Mouse (Mus musculus) neural tube, embryonic 13.5 days (tissue): ENCODE measurements around the gene Tmem165. TPM values are rescaled to one million over a fixed set of nuclear protein-coding genes. Genes with fewer than 3 reads are reported as not detected.

Source experiments
- ATAC-seq: fragments of 200-750 bp; cut with Nextera tagmentation; 2 replicates; pipeline ENCODE4 v1.8.0; 2017; ENCODE audit warnings: low read depth, mild to moderate bottlenecking, moderate TSS enrichment, moderate library complexity
- H3K27ac ChIP-seq: fragments of 300-500 bp; sonication (generic); replicated peaks from 2 replicates; pipeline ENCODE4 v1.5.1; 2015; ENCODE audit warnings: moderate library complexity, mild to moderate bottlenecking, inconsistent platforms
- H3K27me3 ChIP-seq: fragments of 300-500 bp; sonication (generic); 2 replicates; pipeline ENCODE4 v1.6.1; 2015; ENCODE audit warnings: mild to moderate bottlenecking, inconsistent platforms
- H3K36me3 ChIP-seq: fragments of 300-500 bp; sonication (generic); 2 replicates; pipeline ENCODE4 v1.6.1; 2015; ENCODE audit warnings: mild to moderate bottlenecking, inconsistent platforms
- H3K4me1 ChIP-seq: fragments of 300-500 bp; sonication (generic); replicated peaks from 2 replicates; pipeline ENCODE4 v1.6.1; 2015; ENCODE audit warnings: inconsistent platforms
- H3K4me2 ChIP-seq: fragments of 300-500 bp; sonication (generic); 2 replicates; pipeline ENCODE4 v1.6.1; 2015; ENCODE audit warnings: inconsistent platforms, mild to moderate bottlenecking, moderate library complexity
- H3K4me3 ChIP-seq: fragments of 300-500 bp; sonication (generic); 2 replicates; pipeline ENCODE4 v1.5.1; 2015; ENCODE audit warnings: mild to moderate bottlenecking, inconsistent platforms
- H3K9ac ChIP-seq: fragments of 300-500 bp; sonication (generic); 2 replicates; pipeline ENCODE4 v1.6.1; 2015; ENCODE audit warnings: moderate library complexity, mild to moderate bottlenecking, inconsistent platforms
- H3K9me3 ChIP-seq: fragments of 300-500 bp; sonication (generic); 2 replicates; pipeline ENCODE4 v1.6.1; 2016; ENCODE audit warnings: inconsistent platforms
- WGBS: fragments of 180-500 bp; shearing (Covaris S2); methylation state at CpG from one replicate; pipeline ENCODE4 v1.1.7; 2015; 5-methylcytosine and 5-hydroxymethylcytosine counted together
- polyA plus RNA-seq: library from polyadenylated mRNA; unstranded; fragments of >200 nt; fragmentation: Nextera tagmentation; extraction: Ambion mirVana; gene quantifications from 2 replicates; pipeline ENCODE4 v1.2.1, GENCODE M21; 2015

Tmem165 gene
- polyA plus RNA-seq, 1 experiment from 2014 or later = 62.3 TPM

DNA sequence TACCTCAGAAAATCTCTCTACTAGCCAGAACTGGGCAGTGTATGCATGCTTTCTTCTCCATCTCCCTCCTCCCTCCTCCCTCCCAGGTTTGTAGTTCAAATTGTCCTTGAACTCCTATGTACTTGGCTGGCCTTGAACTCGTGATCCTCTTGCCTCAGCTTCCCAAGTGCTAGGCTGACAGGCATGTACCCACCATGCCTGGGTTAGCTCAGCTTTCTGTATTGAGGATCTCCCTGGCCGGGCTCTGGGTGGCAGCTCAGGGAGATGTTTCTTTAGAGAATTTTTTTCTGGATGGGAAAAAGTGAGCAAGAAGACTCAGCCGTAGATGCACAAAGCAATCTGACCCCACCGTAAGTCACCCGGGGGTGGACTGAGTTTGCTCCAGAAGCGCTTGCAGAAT lies 30.7 kb upstream of the Tmem165 start:
- Histone ChIP-seq H3K36me3 (peaks cover 40% of the 10 kb centered on the region), H3K4me3 (no peak overlapping the region), H3K4me2 (no peak overlapping the region), H3K4me1 (no peaks in the 10 kb centered on the region), H3K27ac (no peak overlapping the region), H3K9me3 (no peaks in the 10 kb centered on the region), H3K9ac (no peak overlapping the region), H3K27me3 (no peaks in the 10 kb centered on the region)
- ATAC-seq = no peak
- WGBS = 91% methylated on average over 6 of the region's 6 CpGs

DNA sequence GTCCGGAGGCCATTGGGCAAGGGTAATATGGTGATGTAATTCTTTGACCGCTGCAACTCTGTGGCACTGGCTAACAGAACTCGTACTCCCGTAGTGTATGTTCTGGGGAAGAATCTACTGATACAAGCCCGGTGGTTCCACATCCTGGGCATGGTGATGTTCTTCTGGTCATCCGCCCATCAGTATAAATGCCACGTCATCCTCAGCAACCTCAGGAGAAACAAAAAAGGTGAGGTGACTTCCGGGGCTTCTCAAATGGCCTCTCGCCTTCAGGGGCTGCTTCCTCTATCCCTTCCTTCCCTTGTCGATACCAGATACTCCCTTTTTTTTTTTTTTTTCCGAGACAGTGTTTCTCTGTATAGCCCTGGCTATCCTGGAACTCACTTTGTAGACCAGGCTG lies 30.2 kb upstream of the Tmem165 start:
- 96% methylated on average over 11 of the region's 11 CpGs for WGBS
- Histone ChIP-seq H3K4me2 (no peak overlapping the region), H3K36me3 (peaks cover 40% of the 10 kb centered on the region), H3K4me3 (no peak overlapping the region), H3K9ac (no peak overlapping the region), H3K4me1 (no peaks in the 10 kb centered on the region), H3K9me3 (no peaks in the 10 kb centered on the region), H3K27me3 (no peaks in the 10 kb centered on the region), H3K27ac (no peak overlapping the region)
- ATAC-seq = no peak

DNA sequence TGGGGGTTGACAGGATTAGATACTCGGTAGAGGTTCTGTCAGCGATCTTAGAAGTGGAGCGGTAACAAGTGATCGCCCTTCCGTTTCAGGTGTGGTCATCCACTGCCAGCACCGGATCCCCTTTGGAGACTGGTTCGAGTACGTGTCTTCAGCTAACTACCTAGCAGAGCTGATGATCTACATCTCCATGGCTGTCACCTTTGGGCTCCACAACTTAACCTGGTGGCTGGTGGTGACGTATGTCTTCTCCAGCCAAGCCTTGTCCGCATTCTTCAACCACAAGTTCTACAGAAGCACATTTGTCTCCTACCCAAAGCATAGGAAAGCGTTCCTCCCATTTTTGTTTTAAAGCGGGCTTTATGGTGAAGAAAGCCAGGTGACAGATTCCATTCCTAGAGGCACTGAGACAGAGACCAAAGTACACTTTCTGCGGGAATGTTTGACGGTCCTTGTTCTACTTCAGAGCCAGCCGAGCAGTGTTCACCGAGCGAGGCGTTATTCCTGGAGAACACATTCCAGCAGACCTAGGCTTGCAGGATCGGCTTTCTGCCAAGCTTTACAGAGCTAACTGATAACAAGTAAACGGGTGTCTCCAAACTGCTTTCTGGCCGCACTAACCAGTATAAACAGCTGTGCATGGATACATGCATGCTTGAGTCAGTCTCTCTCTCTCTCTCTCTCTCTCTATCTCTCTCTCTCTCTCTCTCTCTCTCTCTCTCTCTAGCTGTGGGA lies 29.1 kb upstream of the Tmem165 start:
- no peaks in the 10 kb centered on the region for H3K27me3 ChIP-seq
- no peak overlapping the region for H3K4me2 ChIP-seq
- no peaks in the 10 kb centered on the region for H3K4me1 ChIP-seq
- no peak overlapping the region for H3K9ac ChIP-seq
- no peak overlapping the region for H3K27ac ChIP-seq
- H3K36me3 ChIP-seq = peaks cover 35% of the 10 kb centered on the region
- WGBS = 95% methylated on average over 21 of the region's 21 CpGs
- no peak for ATAC-seq
- H3K4me3 ChIP-seq = no peak overlapping the region
- no peaks in the 10 kb centered on the region for H3K9me3 ChIP-seq

DNA sequence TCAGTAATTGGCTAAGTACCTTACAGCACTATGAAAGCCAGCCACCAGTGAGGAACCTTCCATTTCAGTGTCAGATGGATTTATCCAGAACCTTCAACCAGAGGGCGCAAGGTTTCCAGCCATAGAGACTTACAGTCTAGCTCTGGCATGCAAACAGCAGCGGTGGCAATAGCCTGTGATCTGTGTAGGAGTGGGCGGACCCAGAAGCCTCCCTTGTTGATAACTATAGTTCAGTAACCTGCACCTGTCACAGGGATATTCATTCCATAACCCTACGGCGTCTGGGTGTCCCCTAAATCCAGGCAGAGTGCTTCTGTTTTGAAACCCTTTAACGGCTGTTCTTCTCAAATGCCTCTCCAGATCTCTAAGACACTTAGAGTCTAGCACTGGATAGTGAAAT lies 24.1 kb upstream of the Tmem165 start:
- H3K4me3 ChIP-seq = no peak overlapping the region
- no peak overlapping the region for H3K4me2 ChIP-seq
- WGBS = 93% methylated on average over 6 of the region's 6 CpGs
- no peak for ATAC-seq
- H3K9ac ChIP-seq = no peak overlapping the region
- no peaks in the 10 kb centered on the region for H3K9me3 ChIP-seq
- H3K4me1 ChIP-seq = no peaks in the 10 kb centered on the region
- H3K27me3 ChIP-seq = no peaks in the 10 kb centered on the region
- no peak overlapping the region for H3K27ac ChIP-seq
- peaks cover 12% of the 10 kb centered on the region for H3K36me3 ChIP-seq

DNA sequence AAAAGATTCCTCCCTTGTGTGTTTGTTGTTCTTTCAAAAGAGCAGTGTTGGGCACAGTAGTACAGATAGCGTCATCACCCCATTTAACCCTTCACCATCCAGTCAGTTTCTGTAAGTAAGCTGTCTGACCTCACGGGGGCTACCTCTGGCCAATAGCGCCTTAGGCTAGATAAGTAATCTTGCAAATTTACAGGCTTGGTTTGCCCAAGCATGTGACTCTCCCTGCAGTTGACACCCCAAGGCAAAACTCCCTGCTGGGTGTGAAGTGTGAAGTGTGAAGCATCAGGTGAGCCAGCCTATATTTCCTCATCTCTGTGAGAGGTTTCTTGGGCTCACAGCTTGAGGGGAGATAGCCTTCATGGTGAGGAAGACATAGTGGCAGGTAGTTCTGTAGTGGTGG lies 23.6 kb upstream of the Tmem165 start:
- H3K4me1 ChIP-seq = no peaks in the 10 kb centered on the region
- H3K36me3 ChIP-seq = peaks cover 8% of the 10 kb centered on the region; the same call in 1 of the 2 replicates
- no peak overlapping the region for H3K4me2 ChIP-seq
- H3K9me3 ChIP-seq = no peaks in the 10 kb centered on the region
- H3K27me3 ChIP-seq = no peaks in the 10 kb centered on the region
- H3K4me3 ChIP-seq = no peak overlapping the region
- 68% methylated on average over 3 of the region's 3 CpGs for WGBS
- no peak for ATAC-seq
- no peak overlapping the region for H3K9ac ChIP-seq
- H3K27ac ChIP-seq = no peak overlapping the region

DNA sequence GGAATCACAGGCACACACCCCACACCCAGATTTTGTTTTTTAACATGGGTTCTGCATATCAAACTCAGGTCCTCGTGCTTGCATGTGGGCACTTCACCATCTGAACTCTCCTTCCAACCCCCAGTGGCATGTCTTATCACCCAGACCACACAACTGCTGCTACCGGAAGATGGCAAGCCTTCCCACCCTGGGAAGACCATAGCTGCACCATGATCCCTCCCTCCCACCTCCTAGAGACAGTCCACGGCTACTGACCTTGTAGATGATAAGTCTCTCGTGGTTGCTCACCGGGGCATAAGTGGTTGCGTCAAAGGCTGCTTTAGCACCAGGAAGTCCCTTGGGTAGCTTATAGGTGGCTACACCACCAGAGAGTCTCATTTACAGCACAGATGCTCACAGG lies 22.2 kb upstream of the Tmem165 start:
- no peaks in the 10 kb centered on the region for H3K4me1 ChIP-seq
- WGBS = 87% methylated on average over 6 of the region's 6 CpGs
- no peaks in the 10 kb centered on the region for H3K9me3 ChIP-seq
- no peak overlapping the region for H3K9ac ChIP-seq
- H3K4me2 ChIP-seq = no peak overlapping the region
- no peak overlapping the region for H3K27ac ChIP-seq
- 0 out of 2 replicates have a peak, but pooled peaks cover under 1% of the 10 kb centered on the region for H3K36me3 ChIP-seq
- no peak overlapping the region for H3K4me3 ChIP-seq
- ATAC-seq = no peak
- H3K27me3 ChIP-seq = no peaks in the 10 kb centered on the region

DNA sequence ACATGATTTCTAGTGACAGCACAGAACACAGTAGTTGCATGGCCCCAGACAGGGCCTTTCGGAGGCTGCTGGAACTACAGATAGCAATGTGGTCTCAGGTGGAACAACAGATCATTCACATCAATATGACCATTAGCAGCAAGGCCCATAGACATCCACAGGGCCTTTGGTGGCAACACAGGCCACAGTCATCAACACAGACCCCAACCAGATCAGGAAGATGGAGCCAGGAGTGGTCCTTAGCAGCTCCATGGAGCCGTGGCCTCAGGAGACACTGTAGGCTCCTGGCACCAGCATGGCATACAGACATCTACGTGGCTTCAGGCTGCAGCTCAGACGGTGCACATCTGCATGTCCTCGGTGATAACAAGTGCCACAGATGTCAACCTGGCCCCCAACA lies 20.8 kb upstream of the Tmem165 start:
- no peak overlapping the region for H3K9ac ChIP-seq
- H3K4me3 ChIP-seq = no peak overlapping the region
- no peak overlapping the region for H3K27ac ChIP-seq
- H3K4me2 ChIP-seq = no peak overlapping the region
- ATAC-seq = no peak
- no peaks in the 10 kb centered on the region for H3K4me1 ChIP-seq
- no peaks in the 10 kb centered on the region for H3K9me3 ChIP-seq
- H3K27me3 ChIP-seq = no peaks in the 10 kb centered on the region
- no peaks in the 10 kb centered on the region for H3K36me3 ChIP-seq
- 89% methylated on average over 5 of the region's 5 CpGs for WGBS

DNA sequence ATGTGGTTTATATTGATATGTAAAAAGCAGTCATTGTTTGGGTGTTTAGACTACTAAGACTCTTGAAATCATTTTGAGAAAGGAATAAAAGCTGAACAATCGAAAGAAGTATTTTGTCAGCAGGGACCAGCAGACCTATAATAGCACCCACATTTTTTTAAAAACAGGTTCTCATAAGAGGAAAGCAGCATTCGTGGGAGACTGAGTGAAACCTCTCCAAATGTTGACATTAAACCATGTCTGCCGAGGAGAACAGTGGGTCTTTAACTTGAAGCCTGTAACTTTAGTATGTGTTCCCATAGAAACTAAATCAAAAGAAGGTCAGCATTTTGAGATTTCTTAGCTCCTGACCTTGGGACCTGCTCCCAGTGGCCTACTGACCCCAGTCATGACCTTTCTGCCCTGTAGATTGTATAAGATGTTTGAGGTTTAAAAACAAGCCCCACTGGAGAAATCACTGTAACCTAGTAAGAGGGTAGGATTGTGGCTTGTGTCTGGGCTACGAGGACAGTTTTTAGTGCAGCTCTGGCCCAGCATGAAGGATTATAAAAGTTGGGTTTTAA lies 19.8 kb upstream of the Tmem165 start:
- ATAC-seq = no peak
- Histone ChIP-seq H3K9me3 (no peaks in the 10 kb centered on the region), H3K27me3 (no peaks in the 10 kb centered on the region), H3K4me3 (no peak overlapping the region), H3K4me2 (no peak overlapping the region), H3K9ac (no peak overlapping the region), H3K27ac (no peak overlapping the region), H3K36me3 (no peaks in the 10 kb centered on the region), H3K4me1 (no peaks in the 10 kb centered on the region)
- WGBS = 49% methylated on average over 4 of the region's 4 CpGs

DNA sequence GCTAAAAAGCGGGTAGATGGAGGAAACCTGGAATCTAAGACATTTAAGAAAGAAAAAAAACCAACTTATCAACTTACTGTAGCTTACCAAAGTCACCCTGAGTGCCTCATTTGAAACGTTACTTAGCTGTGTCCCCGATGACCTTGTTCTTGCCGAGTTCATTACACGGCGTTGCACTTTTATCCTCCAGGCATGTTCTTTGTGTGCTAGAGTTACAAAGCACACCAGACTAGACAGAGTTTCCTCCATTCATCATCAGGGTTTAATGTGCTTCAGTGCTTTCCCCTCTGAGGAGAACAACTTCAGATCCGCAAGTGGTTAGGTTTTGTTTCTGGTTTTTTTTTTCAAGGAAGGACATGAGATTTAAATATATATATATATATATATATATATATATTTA lies 18.9 kb upstream of the Tmem165 start:
- Histone ChIP-seq H3K27me3 (no peaks in the 10 kb centered on the region), H3K4me3 (no peak overlapping the region)

DNA sequence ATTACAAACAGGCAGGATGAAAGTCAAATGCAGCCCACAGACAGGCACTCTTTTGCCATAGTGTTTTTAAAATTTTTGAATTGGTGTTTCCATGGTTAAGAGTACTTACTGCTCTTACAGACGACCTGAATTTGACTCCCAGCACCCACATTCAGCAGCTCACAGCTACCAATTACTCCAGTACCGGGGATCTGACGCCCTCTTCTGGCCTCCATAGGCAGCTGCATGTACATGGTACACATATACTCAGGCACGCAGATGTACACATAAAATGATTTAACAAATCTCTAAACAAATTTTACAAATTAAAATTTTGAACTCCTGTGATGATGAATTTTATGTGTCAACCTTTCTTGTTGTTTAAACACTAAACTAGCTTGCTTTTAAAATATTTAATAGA lies 13.2 kb upstream of the Tmem165 start:
- Histone ChIP-seq H3K4me3 (no peak overlapping the region), H3K27me3 (no peaks in the 10 kb centered on the region), H3K9ac (no peak overlapping the region), H3K27ac (no peak overlapping the region), H3K9me3 (no peaks in the 10 kb centered on the region), H3K4me1 (no peaks in the 10 kb centered on the region), H3K36me3 (no peaks in the 10 kb centered on the region), H3K4me2 (no peak overlapping the region)
- WGBS = 82% methylated on average over 4 of the region's 4 CpGs
- ATAC-seq = no peak

More for the DNA sequence above, 18.9 kb upstream of the Tmem165 start:
- Histone ChIP-seq H3K4me2 (no peak overlapping the region), H3K4me1 (no peaks in the 10 kb centered on the region), H3K9me3 (no peaks in the 10 kb centered on the region), H3K27ac (no peak overlapping the region), H3K9ac (no peak overlapping the region), H3K36me3 (no peaks in the 10 kb centered on the region)
- 66% methylated on average over 7 of the region's 7 CpGs for WGBS
- no peak for ATAC-seq

DNA sequence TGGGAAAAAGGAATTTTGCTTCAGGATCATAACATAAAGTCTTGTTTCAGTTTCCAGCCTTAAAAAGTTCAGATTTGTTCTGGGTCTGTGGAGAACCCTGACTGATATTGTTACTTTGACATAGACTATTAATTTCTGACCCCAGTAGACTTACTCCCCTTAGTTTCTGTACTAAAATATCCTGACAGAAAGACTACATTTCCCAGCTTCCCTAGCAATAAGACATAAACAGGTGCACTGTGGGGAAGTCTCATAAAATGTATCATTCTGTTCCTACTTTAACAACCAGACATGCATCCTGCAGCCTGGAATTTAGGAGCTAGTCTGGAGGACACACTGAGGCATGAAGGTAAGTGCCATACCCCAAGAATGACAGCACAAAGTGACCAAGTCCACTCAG lies 12.6 kb upstream of the Tmem165 start:
- Histone ChIP-seq H3K36me3 (no peaks in the 10 kb centered on the region), H3K9me3 (no peaks in the 10 kb centered on the region), H3K27me3 (no peaks in the 10 kb centered on the region), H3K4me3 (no peak overlapping the region), H3K4me1 (no peaks in the 10 kb centered on the region), H3K9ac (no peak overlapping the region), H3K4me2 (no peak overlapping the region), H3K27ac (no peak overlapping the region)
- no peak for ATAC-seq

DNA sequence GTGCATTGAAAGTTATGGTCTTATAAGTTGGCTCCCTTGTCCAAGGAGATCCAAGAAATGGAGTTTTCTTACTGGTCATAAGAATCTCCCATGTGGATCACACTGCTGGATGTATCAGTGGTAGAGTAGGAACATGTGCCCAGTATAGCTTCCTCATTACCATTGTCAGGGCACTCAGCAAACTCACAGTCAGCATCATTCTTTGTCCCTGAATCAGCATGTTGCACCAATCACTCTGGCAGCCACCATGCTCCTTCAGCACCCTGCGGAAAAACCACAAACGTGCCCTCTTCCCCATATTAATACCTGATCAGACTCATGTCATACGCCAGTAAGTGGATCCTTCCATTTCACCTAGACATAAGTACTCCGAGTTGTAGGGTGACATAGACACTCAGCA lies 8.6 kb upstream of the Tmem165 start:
- Histone ChIP-seq H3K4me3 (no peak overlapping the region), H3K9me3 (no peaks in the 10 kb centered on the region), H3K9ac (no peak overlapping the region), H3K27ac (no peak overlapping the region), H3K4me1 (no peaks in the 10 kb centered on the region), H3K27me3 (no peaks in the 10 kb centered on the region), H3K36me3 (no peaks in the 10 kb centered on the region), H3K4me2 (no peak overlapping the region)
- ATAC-seq = no peak
- 91% methylated on average over 4 of the region's 4 CpGs for WGBS

DNA sequence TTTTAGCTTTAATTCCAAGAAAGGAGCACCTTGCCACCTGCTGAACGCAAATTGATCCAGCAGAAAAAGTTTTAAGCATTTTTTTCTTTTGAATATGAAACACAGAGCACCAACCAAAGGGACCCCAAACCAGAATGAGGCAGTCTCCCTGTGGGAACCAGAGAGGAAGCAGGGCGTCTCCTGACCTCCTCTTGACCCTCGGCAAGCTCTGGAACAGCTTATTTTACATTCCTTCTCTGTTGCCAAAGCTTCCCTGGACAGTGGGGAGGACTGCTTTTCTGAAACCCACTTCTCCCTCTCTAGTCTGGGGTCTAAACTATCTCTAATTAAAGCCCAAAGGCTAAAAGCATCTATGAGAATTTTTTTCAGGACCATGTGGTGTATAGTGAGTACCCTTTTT lies 7.3 kb upstream of the Tmem165 start:
- no peak overlapping the region for H3K27ac ChIP-seq
- H3K4me2 ChIP-seq = no peak overlapping the region
- ATAC-seq = no peak; the same call in 1 of the 2 replicates
- H3K9ac ChIP-seq = no peak overlapping the region
- H3K27me3 ChIP-seq = no peaks in the 10 kb centered on the region
- 44% methylated on average over 3 of the region's 3 CpGs for WGBS
- no peaks in the 10 kb centered on the region for H3K9me3 ChIP-seq
- H3K4me1 ChIP-seq = no peaks in the 10 kb centered on the region
- H3K36me3 ChIP-seq = no peaks in the 10 kb centered on the region
- H3K4me3 ChIP-seq = no peak overlapping the region
